Mouse (Mus musculus): ENCODE measurements around the gene Dspp.

- TF ChIP-seq CTCF (IDR thresholded peaks at IDR 0.05) (no peak), EP300 (IDR thresholded peaks at IDR 0.05; ENCODE audit: insufficient read depth, low read depth, low read length) (no peak), POLR2A (IDR thresholded peaks at IDR 0.05; ENCODE audit: insufficient read depth, low read depth, low read length) (no peak)
Observed at GRCm38 (mm10) chr5:104201153-104201950, 30.8 kb downstream of the Dspp start.
